Mouse (Mus musculus): ENCODE measurements around the gene Tas1r1.
A peak's percentile ranks its signal among the peaks of the same experiment; 100 is the strongest.

The Tas1r1 gene

GRCm38 (mm10) chr4:152038225-152038984 lies at the start of gene Tas1r1:
Gene Tas1r1 (minus strand): TSS chr4:152038568.
- DNase-seq (ENCODE audit: low spot score): no peak

- no peak for DNase-seq (ENCODE audit: low spot score)
Measured at GRCm38 (mm10) chr4:152088133-152088532, 49.8 kb upstream of the Tas1r1 start.

- DNase-seq (ENCODE audit: low spot score): no peak
Measured at GRCm38 (mm10) chr4:152087211-152088081, 49.1 kb upstream of the Tas1r1 start.

- DNase-seq (ENCODE audit: low spot score): peak; percentile 51
Measured at GRCm38 (mm10) chr4:152086505-152087210, 48.3 kb upstream of the Tas1r1 start.

GRCm38 (mm10) chr4:152084616-152085015 lies 46.2 kb upstream of the Tas1r1 start:
- DNase-seq (ENCODE audit: low spot score): no peak

GRCm38 (mm10) chr4:152083611-152084220 lies 45.3 kb upstream of the Tas1r1 start:
- no peak for DNase-seq (ENCODE audit: low spot score)

- no peak for DNase-seq (ENCODE audit: low spot score)
Measured at GRCm38 (mm10) chr4:152079931-152080330, 41.6 kb upstream of the Tas1r1 start.

GRCm38 (mm10) chr4:152079261-152079660 lies 40.9 kb upstream of the Tas1r1 start:
- no peak for DNase-seq (ENCODE audit: low spot score)

- DNase-seq (ENCODE audit: low spot score): no peak
Measured at GRCm38 (mm10) chr4:152078105-152078530, 39.8 kb upstream of the Tas1r1 start.

GRCm38 (mm10) chr4:152077191-152077590 lies 38.8 kb upstream of the Tas1r1 start:
- DNase-seq (ENCODE audit: low spot score): no peak

GRCm38 (mm10) chr4:152074548-152074947 lies 36.2 kb upstream of the Tas1r1 start:
- DNase-seq (ENCODE audit: low spot score): no peak

GRCm38 (mm10) chr4:152073715-152074114 lies 35.3 kb upstream of the Tas1r1 start:
- no peak for DNase-seq (ENCODE audit: low spot score)

GRCm38 (mm10) chr4:152072655-152073054 lies 34.3 kb upstream of the Tas1r1 start:
- no peak for DNase-seq (ENCODE audit: low spot score)

- no peak for DNase-seq (ENCODE audit: low spot score)
Measured at GRCm38 (mm10) chr4:152072121-152072601, 33.8 kb upstream of the Tas1r1 start, which contains the start of gene Plekhg5. Gene Plekhg5 (plus strand): TSS chr4:152072498.

- DNase-seq (ENCODE audit: low spot score): no peak
Measured at GRCm38 (mm10) chr4:152070494-152071396, 32.4 kb upstream of the Tas1r1 start.

- no peak for DNase-seq (ENCODE audit: low spot score)
Measured at GRCm38 (mm10) chr4:152069245-152069644, 30.9 kb upstream of the Tas1r1 start.

- no peak for DNase-seq (ENCODE audit: low spot score)
Measured at GRCm38 (mm10) chr4:152068166-152068724, 29.9 kb upstream of the Tas1r1 start.

GRCm38 (mm10) chr4:152067280-152067679 lies 28.9 kb upstream of the Tas1r1 start:
- DNase-seq (ENCODE audit: low spot score): no peak

GRCm38 (mm10) chr4:152062390-152063110 lies 24.2 kb upstream of the Tas1r1 start:
- DNase-seq (ENCODE audit: low spot score): no peak

- DNase-seq (ENCODE audit: low spot score): no peak
Measured at GRCm38 (mm10) chr4:152044609-152045008, 6.2 kb upstream of the Tas1r1 start.

Measured in embryo, embryonic 10 days (tissue).